ENCODE assay signal across 28 mouse cellular contexts in genomic region chr1:34869231-34869630, GRCm38 (mm10).
"Had no signal": no experiment of that assay in that cellular context is flagged by ENCODE, and none has a peak within 500 bp of the region (broad histone marks: within the 10 kb centered on the region; RNA-seq: fewer than 3 reads in every experiment).

No protein-coding gene starts in this region.

- H3K9me3 ChIP-seq: embryonic facial prominence, embryonic 10.5 days; embryonic facial prominence, embryonic 12.5 days; embryonic facial prominence, embryonic 13.5 days; embryonic facial prominence, embryonic 15.5 days; forebrain, embryonic 10.5 days; forebrain, embryonic 12.5 days; forebrain, embryonic 13.5 days; forebrain, embryonic 15.5 days had no signal

- ATAC-seq: forebrain, embryonic 13.5 days; forebrain, embryonic 14.5 days; forebrain, embryonic 15.5 days; forebrain, embryonic 16.5 days; forebrain, postnatal 0 days had no signal

- H3K4me3 ChIP-seq: embryonic facial prominence, embryonic 10.5 days; embryonic facial prominence, embryonic 12.5 days; embryonic facial prominence, embryonic 13.5 days; embryonic facial prominence, embryonic 15.5 days; erythroblast, embryonic 14.5 days; forebrain, embryonic 10.5 days; forebrain, embryonic 12.5 days; forebrain, embryonic 13.5 days; forebrain, embryonic 15.5 days; gastrocnemius, adult 2 months; heart, adult 2 months had no signal

- H3K4me2 ChIP-seq: embryonic facial prominence, embryonic 12.5 days; embryonic facial prominence, embryonic 13.5 days; embryonic facial prominence, embryonic 15.5 days; forebrain, embryonic 12.5 days; forebrain, embryonic 13.5 days; forebrain, embryonic 15.5 days had no signal

- H3K9ac ChIP-seq: embryonic facial prominence, embryonic 12.5 days; embryonic facial prominence, embryonic 13.5 days; embryonic facial prominence, embryonic 15.5 days; forebrain, embryonic 12.5 days; forebrain, embryonic 13.5 days; forebrain, embryonic 15.5 days; forebrain, postnatal 0 days had no signal

- H3K27ac ChIP-seq: embryonic facial prominence, embryonic 10.5 days; embryonic facial prominence, embryonic 12.5 days; embryonic facial prominence, embryonic 13.5 days; embryonic facial prominence, embryonic 15.5 days; forebrain, embryonic 10.5 days; forebrain, embryonic 12.5 days; forebrain, embryonic 13.5 days; forebrain, embryonic 15.5 days; gastrocnemius, adult 2 months; heart, adult 2 months had no signal

- DNase-seq: cerebellum, adult 2 months; cerebellum, adult 8-10 months; cerebellum, adult 9-10 months; cerebellum, adult 9-11 months; cerebellum, postnatal 10 days; cerebellum, postnatal 14 days; cerebellum, postnatal 25 days; cerebellum, postnatal 36 days; embryo, embryonic 11 days; forebrain, postnatal 0 days; gastrocnemius, adult 2 months; gastrocnemius, postnatal 10 days; gastrocnemius, postnatal 14 days; gastrocnemius, postnatal 25 days; gastrocnemius, postnatal 36 days; heart, adult 18-20 months; heart, adult 2 months had no signal

- H3K36me3 ChIP-seq: embryonic facial prominence, embryonic 13.5 days; embryonic facial prominence, embryonic 15.5 days had no signal

- H3K27me3 ChIP-seq: embryonic facial prominence, embryonic 12.5 days; embryonic facial prominence, embryonic 13.5 days; embryonic facial prominence, embryonic 15.5 days; forebrain, embryonic 12.5 days; forebrain, embryonic 13.5 days; forebrain, embryonic 15.5 days had no signal

- H3K4me1 ChIP-seq: embryonic facial prominence, embryonic 10.5 days; embryonic facial prominence, embryonic 12.5 days; embryonic facial prominence, embryonic 13.5 days; embryonic facial prominence, embryonic 15.5 days; forebrain, embryonic 10.5 days; forebrain, embryonic 12.5 days; forebrain, embryonic 13.5 days; forebrain, embryonic 15.5 days had no signal
